Mouse (Mus musculus): ENCODE results near the gene 4930447C04Rik. TPM values are rescaled to one million over a fixed set of nuclear protein-coding genes. Genes with fewer than 3 reads are reported as not detected.
A peak's percentile ranks its signal among the peaks of the same experiment; 100 is the strongest.

Gene 4930447C04Rik
- total RNA-seq (2021): under 1 TPM; 0.41 to 0.46 TPM
- long read RNA-seq, experiment 1, partial matches to known transcripts: 1 of 1 reads
- long read RNA-seq, experiment 1, other reads (novel, unspliced or antisense): 0 of 1 reads
- long read RNA-seq, experiment 2: 0 reads

DNA sequence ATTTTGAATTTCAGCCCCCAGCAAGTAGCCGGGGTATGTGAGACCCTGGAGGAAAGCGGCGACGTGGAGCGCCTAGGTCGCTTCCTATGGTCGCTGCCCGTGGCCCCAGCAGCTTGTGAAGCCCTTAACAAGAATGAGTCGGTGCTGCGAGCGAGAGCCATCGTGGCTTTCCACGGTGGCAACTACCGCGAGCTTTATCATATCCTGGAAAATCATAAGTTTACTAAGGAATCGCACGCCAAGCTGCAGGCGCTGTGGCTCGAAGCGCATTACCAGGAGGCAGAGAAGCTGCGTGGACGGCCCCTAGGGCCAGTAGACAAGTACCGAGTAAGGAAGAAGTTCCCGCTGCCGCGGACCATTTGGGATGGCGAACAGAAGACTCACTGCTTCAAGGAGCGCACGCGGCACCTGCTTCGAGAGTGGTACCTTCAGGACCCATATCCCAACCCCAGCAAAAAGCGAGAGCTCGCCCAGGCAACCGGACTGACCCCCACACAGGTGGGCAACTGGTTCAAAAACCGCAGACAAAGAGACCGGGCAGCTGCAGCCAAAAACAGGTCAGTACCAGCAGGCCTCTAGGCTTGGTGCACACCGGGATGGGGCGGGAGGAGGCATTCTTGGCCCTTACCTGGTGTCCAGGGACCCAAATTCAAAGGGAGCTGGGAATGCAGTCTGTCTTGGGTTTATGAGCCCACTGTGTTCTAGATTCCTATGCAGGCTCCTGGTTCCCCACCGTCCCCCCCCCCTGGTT, at the start of gene 4930447C04Rik:
Gene 4930447C04Rik (minus strand): TSS at position 704 of the 751 bp plus-strand sequence.
- intact Hi-C loops (cut with DNase I): loop anchor here (5.0 kb wide), 1 partner anchor 102 kb away; no protein-coding TSS in a partner anchor
- DNase-seq: no peak

GRCm38 (mm10) chr12:72983071-72983857, 42.7 kb upstream of the 4930447C04Rik start:
- peak; percentile 50 to 61 for DNase-seq
- intact Hi-C loops (cut with DNase I): no loop called here

DNA sequence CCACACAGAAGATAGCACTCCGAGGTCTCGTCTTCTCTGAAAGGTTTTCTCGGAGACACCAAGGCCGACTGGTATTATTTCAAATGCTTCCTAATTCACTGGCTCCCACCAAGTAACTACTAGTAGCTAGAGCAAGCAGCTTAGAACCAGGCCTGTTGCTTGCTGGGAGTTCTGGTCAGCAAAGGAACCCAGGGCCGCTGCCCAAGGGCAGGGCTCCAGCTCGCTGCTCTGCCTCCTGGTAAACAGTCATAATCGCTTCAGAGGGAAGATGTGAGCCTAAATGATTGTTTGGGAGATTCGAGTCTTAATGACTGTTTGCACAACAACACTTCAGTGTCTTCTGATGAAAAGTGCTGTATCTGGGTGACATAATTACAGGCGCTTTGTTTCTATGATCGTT, 42.0 kb upstream of the 4930447C04Rik start:
- DNase-seq: peak; percentile 17 to 21
- intact Hi-C loops (cut with DNase I): no loop called here

DNA sequence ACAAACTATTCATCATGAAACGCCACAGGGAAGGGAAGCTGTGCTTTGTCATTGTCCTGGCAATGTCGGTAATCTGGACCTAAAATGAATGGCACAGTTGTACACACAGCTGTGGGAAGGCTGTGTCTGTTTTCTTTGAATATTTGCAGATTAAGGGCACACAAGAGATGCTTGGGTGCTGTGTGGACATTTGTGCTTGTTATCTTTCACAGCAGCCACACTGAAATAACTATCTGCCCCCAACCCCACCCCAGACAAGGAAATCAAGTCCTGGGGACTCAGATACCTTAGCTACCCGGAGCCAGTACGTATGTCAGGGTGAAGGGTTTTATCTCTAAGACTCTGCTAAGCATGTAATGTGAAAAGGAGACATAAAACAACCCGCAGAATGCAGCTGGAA, 38.7 kb upstream of the 4930447C04Rik start:
- intact Hi-C loops (cut with DNase I): loop anchor here (5.0 to 10.0 kb wide), 2 partner anchors 462 to 514 kb away; no protein-coding TSS in a partner anchor
- no peak for DNase-seq

- intact Hi-C loops (cut with DNase I): loop anchor here (2.0 to 10.0 kb wide), 3 partner anchors 283 to 513 kb away; no protein-coding TSS in a partner anchor
Observed at GRCm38 (mm10) chr12:72977851-72978250, 37.3 kb upstream of the 4930447C04Rik start.

GRCm38 (mm10) chr12:72976718-72977117, 36.1 kb upstream of the 4930447C04Rik start:
- DNase-seq: peak; percentile 73 to 79
- intact Hi-C loops (cut with DNase I): loop anchor here (1.0 to 10.0 kb wide), 4 partner anchors 129 to 512 kb away; no protein-coding TSS in a partner anchor

More at GRCm38 (mm10) chr12:72977851-72978250, 37.3 kb upstream of the 4930447C04Rik start:
- no peak for DNase-seq

DNA sequence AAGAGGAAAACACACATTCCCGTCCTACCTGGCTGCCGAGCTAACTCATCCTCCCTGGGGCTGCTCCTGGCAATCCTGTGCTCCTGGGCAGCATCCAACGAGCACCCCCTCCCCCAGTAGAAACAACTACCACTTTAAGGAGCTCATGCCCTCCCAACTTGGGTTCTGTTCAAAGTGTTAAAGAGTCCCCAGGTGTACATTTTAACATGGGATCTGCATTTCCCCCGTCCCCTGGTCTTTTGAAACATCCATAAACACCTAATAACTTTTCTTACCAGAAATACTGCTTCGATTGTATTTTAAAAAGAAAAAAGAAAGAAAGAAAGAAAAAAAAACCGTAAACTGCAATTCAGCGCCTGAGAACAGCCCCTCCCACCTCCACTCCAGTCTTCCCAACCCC, 35.6 kb upstream of the 4930447C04Rik start:
- DNase-seq: no peak
- intact Hi-C loops (cut with DNase I): loop anchor here (1.0 to 10.0 kb wide), 4 partner anchors 129 to 511 kb away; no protein-coding TSS in a partner anchor

DNA sequence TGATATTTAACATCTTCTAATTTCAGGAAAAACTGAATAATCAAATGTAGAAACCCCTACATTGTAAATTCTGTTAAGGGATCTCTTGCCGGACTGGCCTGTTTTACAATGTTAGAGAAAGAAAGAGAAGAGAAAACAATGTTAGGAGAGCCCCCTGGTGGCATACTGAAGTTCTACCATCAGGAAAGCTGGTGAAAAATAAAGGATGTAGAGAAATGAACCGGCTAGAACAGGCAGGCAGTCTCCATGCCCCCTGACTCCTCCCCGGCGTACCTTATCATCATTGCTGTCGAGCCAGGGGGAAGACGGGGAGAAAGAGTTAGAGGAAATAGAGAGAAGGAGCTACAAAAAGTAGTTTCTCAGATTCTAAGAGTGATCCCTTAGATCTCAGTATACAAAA, 32.6 kb upstream of the 4930447C04Rik start:
- peak; percentile 37 to 66 for DNase-seq
- intact Hi-C loops (cut with DNase I): loop anchor here (2.0 to 10.0 kb wide), 2 partner anchors 126 to 508 kb away; no protein-coding TSS in a partner anchor

DNA sequence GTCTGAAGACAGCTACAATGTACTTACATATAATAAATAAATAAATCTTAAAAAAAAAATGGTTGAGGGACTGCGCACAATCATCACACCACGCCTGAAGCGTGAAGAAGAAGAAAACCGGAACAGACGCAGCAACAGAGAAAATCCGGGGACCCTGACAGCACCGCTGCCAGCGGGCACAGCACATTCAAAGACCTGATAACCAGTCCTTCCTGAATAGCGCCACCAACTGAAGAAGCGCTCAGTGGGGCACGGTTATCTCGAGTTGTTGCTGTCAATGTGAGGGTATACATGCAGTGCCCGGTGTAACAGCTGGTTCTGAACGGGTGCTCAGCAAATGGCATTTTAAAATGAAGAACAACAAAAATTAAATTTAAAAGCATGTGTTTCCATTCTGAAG, 30.0 kb upstream of the 4930447C04Rik start:
- no peak for DNase-seq
- intact Hi-C loops (cut with DNase I): loop anchor here (10.0 kb wide), 1 partner anchor 506 kb away; no protein-coding TSS in a partner anchor

DNA sequence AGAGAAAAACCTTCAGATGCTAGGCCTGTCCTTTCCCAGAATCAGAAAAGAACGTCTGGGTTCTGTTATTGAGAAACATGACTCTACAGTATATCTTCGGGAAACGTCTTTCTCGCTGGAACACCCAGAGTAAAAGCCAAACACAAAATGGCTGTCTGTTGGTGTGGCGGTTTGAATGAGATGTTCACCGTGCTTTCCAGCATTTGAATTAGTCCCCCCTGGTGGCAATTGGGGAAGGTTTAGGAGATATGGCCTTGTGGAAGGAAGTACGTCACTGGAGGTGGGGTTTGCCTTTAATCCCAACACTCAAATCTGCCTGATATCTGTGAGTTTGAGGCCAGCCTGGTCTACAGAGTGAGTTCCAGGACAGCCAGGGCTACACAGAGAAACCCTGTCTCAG, 27.0 kb upstream of the 4930447C04Rik start:
- no peak for DNase-seq
- intact Hi-C loops (cut with DNase I): no loop called here

DNA sequence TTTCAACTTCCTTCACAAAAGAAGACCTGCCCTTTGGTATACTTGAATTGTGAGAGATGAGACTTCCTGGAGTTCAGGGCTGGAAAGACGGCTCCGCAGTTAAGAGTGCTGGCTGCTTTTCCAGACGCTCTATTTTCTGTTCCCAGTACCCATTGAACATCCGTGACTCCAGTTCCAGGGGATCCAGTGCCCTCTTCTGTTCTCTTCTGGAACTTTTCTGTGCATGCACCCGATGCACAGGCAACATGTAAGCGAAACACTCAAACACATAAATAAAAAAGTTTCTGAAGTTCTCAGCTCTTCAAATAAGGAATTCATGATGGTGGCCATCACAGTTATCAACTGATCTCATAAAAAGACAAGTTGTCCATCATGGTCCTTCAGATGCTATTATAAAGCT, 22.2 kb upstream of the 4930447C04Rik start:
- intact Hi-C loops (cut with DNase I): no loop called here
- no peak for DNase-seq

- DNase-seq: no peak
- intact Hi-C loops (cut with DNase I): no loop called here
Observed at GRCm38 (mm10) chr12:72958446-72958845, 17.9 kb upstream of the 4930447C04Rik start.

GRCm38 (mm10) chr12:72957829-72958424, 17.4 kb upstream of the 4930447C04Rik start:
- no peak for DNase-seq
- intact Hi-C loops (cut with DNase I): no loop called here

GRCm38 (mm10) chr12:72954906-72955305, 14.3 kb upstream of the 4930447C04Rik start:
- intact Hi-C loops (cut with DNase I): no loop called here
- DNase-seq: no peak

- intact Hi-C loops (cut with DNase I): no loop called here
- DNase-seq: no peak
Observed at GRCm38 (mm10) chr12:72953858-72954257, 13.3 kb upstream of the 4930447C04Rik start.

- intact Hi-C loops (cut with DNase I): no loop called here
- DNase-seq: no peak
Observed at GRCm38 (mm10) chr12:72953089-72953488, 12.5 kb upstream of the 4930447C04Rik start.

DNA sequence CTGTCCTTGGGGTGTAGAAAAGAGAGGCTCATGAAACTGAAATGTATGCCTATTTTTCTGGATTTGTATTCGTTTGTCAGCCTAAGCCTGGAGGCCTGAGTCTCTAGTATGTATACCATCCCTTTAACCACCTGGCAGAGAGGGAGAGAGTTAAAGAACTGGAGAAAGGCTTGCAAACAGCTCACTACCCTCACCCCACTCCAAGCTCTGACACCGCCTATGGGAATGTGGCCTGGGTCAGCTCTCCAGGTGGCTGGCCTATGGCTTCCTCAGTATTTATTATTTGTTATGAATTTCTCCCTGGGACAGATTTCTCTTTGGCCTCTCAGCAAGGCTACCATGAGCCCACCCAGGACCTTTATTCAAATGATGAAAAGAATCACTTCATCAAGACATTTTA, 6.8 kb upstream of the 4930447C04Rik start:
- intact Hi-C loops (cut with DNase I): no loop called here
- DNase-seq: no peak

- intact Hi-C loops (cut with DNase I): no loop called here
- DNase-seq: no peak
Observed at GRCm38 (mm10) chr12:72946805-72947204, 6.2 kb upstream of the 4930447C04Rik start.

DNA sequence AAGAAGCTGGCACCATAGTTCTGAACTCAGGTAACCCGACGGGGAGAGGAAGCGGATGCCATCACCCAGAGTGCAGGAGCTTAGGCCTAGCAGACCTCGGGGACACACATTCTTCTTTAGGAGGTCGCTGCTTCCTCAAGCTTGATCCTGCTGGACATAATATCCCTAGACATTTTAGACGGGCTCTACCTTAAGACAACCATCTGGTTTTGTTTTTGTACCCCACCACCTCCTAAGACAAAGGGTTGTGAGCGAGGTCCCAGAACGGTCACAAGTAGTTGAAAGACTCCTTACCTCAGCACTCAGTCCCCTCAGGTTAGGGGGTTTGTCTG, 5.5 kb upstream of the 4930447C04Rik start:
- intact Hi-C loops (cut with DNase I): no loop called here
- DNase-seq: no peak

DNA sequence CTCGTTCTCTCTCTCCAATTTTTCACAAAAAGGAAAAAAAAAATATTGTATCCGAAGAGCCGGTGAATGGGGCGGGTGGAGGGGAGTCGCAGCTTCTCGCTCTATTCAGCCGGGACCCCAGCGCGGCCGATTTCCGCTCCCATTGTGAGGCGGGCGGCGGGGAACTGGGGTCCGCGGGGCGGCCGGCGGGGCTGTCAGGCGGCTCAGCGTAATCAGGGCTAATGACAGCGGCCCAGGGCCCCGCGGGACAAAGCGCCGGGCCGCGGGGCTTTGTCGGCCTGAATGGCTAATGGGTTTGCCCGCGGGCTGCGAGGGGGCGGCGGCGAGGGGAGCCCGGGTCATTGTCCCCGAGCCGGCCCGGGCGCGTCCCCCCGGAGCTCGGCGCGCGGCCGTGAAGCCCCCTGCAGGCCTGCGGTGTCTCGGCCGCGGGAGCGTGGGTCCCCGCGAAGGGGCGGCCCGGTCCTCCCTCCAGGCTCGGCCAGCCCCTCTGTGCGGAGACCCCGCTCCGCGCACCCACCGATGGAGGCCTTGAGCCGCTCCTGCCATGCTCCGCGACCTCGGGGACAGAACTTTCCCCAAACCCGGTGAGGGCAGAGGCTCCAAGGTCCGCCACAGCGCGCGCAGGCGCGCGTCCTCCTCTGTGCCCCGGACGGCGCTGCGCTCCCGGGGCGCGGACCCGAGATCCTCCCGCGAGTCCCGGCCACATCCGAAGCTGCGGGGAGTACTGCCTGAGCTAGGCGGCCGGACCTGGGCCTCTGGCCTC, 4.9 kb upstream of the 4930447C04Rik start:
- intact Hi-C loops (cut with DNase I): no loop called here
- DNase-seq: no peak

All from heart, postnatal 14 days (tissue).